Mouse (Mus musculus) CH12.LX (cell line): Measurements from ENCODE around the gene Hexim2.

Source experiments
- EP300 ChIP-seq: IDR thresholded peaks from 2 replicates; pipeline ENCODE4 v1.6.1; 2011; ENCODE audit warnings: low read length, improper control_type of control experiment
- MAZ ChIP-seq: IDR thresholded peaks from 2 replicates; pipeline ENCODE4 v1.6.1; 2012; ENCODE audit warnings: low read depth, mild to moderate bottlenecking, inconsistent platforms, low read length, improper control_type of control experiment, moderate library complexity
- POLR2A ChIP-seq: IDR thresholded peaks from 2 replicates; pipeline ENCODE4 v1.6.1; 2011; ENCODE audit warnings: low read depth, mild to moderate bottlenecking, improper control_type of control experiment, low read length

GRCm38 (mm10) chr11:103117591-103118009 lies 14.6 kb upstream of the Hexim2 start:
- TF ChIP-seq MAZ (no peak), POLR2A (no peak), EP300 (no peak)
